Mouse (Mus musculus) midbrain, embryonic 15.5 days (tissue): ENCODE results near the gene 9130023H24Rik. TPM values are rescaled to one million over a fixed set of nuclear protein-coding genes. Genes with fewer than 3 reads are reported as not detected.

Experiments
- ATAC-seq: fragments of 200-750 bp; cut with Nextera tagmentation; replicated peaks from 2 replicates; pipeline ENCODE4 v1.8.0; 2017; ENCODE audit warnings: moderate TSS enrichment
- H3K27ac ChIP-seq: fragments of 300-500 bp; sonication (generic); 2 replicates; pipeline ENCODE4 v1.5.1; 2015; ENCODE audit warnings: mild to moderate bottlenecking, inconsistent platforms
- H3K27me3 ChIP-seq: fragments of 300-500 bp; sonication (generic); replicated peaks from 2 replicates; pipeline ENCODE4 v1.6.1; 2015; ENCODE audit warnings: inconsistent platforms
- H3K36me3 ChIP-seq: fragments of 300-500 bp; sonication (generic); replicated peaks from 2 replicates; pipeline ENCODE4 v1.6.1; 2015; ENCODE audit warnings: inconsistent platforms
- H3K4me1 ChIP-seq: fragments of 300-500 bp; sonication (generic); 2 replicates; pipeline ENCODE4 v1.6.1; 2015; ENCODE audit warnings: inconsistent platforms
- H3K4me2 ChIP-seq: fragments of 300-500 bp; sonication (generic); 2 replicates; pipeline ENCODE4 v1.6.1; 2015; ENCODE audit warnings: inconsistent platforms, mild to moderate bottlenecking, moderate library complexity
- H3K4me3 ChIP-seq: fragments of 300-500 bp; sonication (generic); 2 replicates; pipeline ENCODE4 v1.5.1; 2015; ENCODE audit warnings: mild to moderate bottlenecking, inconsistent platforms
- H3K9ac ChIP-seq: fragments of 300-500 bp; sonication (generic); 2 replicates; pipeline ENCODE4 v1.6.1; 2015; ENCODE audit warnings: mild to moderate bottlenecking, inconsistent platforms
- H3K9me3 ChIP-seq: fragments of 300-500 bp; sonication (generic); 2 replicates; pipeline ENCODE4 v1.6.1; 2016; ENCODE audit warnings: inconsistent platforms
- whole genome bisulfite sequencing: fragments of 180-500 bp; shearing (Covaris S2); methylation state at CpG from one replicate; pipeline ENCODE4 v1.1.7; 2015; ENCODE audit warnings: mixed read lengths; 5-methylcytosine and 5-hydroxymethylcytosine counted together
- polyA plus RNA-seq: library from polyadenylated mRNA; unstranded; fragments of >200 nt; fragmentation: Nextera tagmentation; extraction: Ambion mirVana; gene quantifications from 2 replicates; pipeline ENCODE4 v1.2.1, GENCODE M21; 2015

Gene 9130023H24Rik
- polyA plus RNA-seq, 1 experiment from 2014 or later, result 8.5 TPM

GRCm38 (mm10) chr7:128219952-128220351 is 17.9 kb downstream of the 9130023H24Rik start:
- H3K4me1 ChIP-seq, result no peaks in the 10 kb centered on the region
- no peaks in the 10 kb centered on the region for H3K9me3 ChIP-seq
- H3K27me3 ChIP-seq, result no peaks in the 10 kb centered on the region
- no peak overlapping the region for H3K4me2 ChIP-seq
- 89% methylated on average over 4 of the region's 4 CpGs for WGBS
- H3K9ac ChIP-seq, result no peak overlapping the region
- H3K4me3 ChIP-seq, result no peak overlapping the region
- no peak overlapping the region for H3K27ac ChIP-seq
- no peaks in the 10 kb centered on the region for H3K36me3 ChIP-seq
- no peak for ATAC-seq

GRCm38 (mm10) chr7:128209826-128210225 is 28.0 kb downstream of the 9130023H24Rik start:
- H3K4me1 ChIP-seq, result no peaks in the 10 kb centered on the region
- 75% methylated on average over 3 of the region's 3 CpGs for WGBS
- H3K9me3 ChIP-seq, result no peaks in the 10 kb centered on the region
- no peaks in the 10 kb centered on the region for H3K27me3 ChIP-seq
- H3K36me3 ChIP-seq, result no peaks in the 10 kb centered on the region
- H3K27ac ChIP-seq, result no peak overlapping the region
- H3K4me3 ChIP-seq, result no peak overlapping the region
- no peak overlapping the region for H3K4me2 ChIP-seq
- ATAC-seq, result no peak
- no peak overlapping the region for H3K9ac ChIP-seq

- Histone ChIP-seq H3K36me3 (no peaks in the 10 kb centered on the region), H3K9ac (no peak overlapping the region), H3K27ac (no peak overlapping the region), H3K4me1 (no peaks in the 10 kb centered on the region), H3K27me3 (no peaks in the 10 kb centered on the region), H3K4me3 (no peak overlapping the region), H3K9me3 (no peaks in the 10 kb centered on the region), H3K4me2 (no peak overlapping the region)
- 6% methylated on average over 4 of the region's 4 CpGs for WGBS
- no peak for ATAC-seq
Measured at GRCm38 (mm10) chr7:128208187-128208586, 29.6 kb downstream of the 9130023H24Rik start.

GRCm38 (mm10) chr7:128206152-128206551 is 31.7 kb downstream of the 9130023H24Rik start, which contains the start of gene Cox6a2:
TSS of gene Cox6a2 (minus strand) at chr7:128206387.
- no peak within 1 kb of the TSS for H3K4me3 ChIP-seq
- no peak within 1 kb of the TSS for H3K9ac ChIP-seq
- no peaks in the 10 kb centered on the region for H3K9me3 ChIP-seq
- H3K4me2 ChIP-seq, result no peak within 1 kb of the TSS
- no peaks in the 10 kb centered on the region for H3K27me3 ChIP-seq
- no peaks in the 10 kb centered on the region for H3K4me1 ChIP-seq
- WGBS, result 82% methylated on average over 6 of the region's 6 CpGs
- H3K27ac ChIP-seq, result no peak within 1 kb of the TSS
- ATAC-seq, result no peak
- no peaks in the 10 kb centered on the region for H3K36me3 ChIP-seq

- Histone ChIP-seq H3K27ac (no peak overlapping the region), H3K27me3 (no peaks in the 10 kb centered on the region)
- 90% methylated on average over 18 of the region's 18 CpGs for WGBS
Measured at GRCm38 (mm10) chr7:128205695-128206094, 32.1 kb downstream of the 9130023H24Rik start.

GRCm38 (mm10) chr7:128204179-128204578 is 33.7 kb downstream of the 9130023H24Rik start:
- Histone ChIP-seq H3K36me3 (no peaks in the 10 kb centered on the region), H3K27me3 (no peaks in the 10 kb centered on the region), H3K4me3 (no peak overlapping the region), H3K4me2 (no peak overlapping the region), H3K9ac (no peak overlapping the region), H3K27ac (no peak overlapping the region), H3K4me1 (no peaks in the 10 kb centered on the region), H3K9me3 (no peaks in the 10 kb centered on the region)
- WGBS, result 92% methylated on average over 8 of the region's 8 CpGs
- ATAC-seq, result no peak

More at GRCm38 (mm10) chr7:128205695-128206094, 32.1 kb downstream of the 9130023H24Rik start:
- Histone ChIP-seq H3K4me1 (no peaks in the 10 kb centered on the region), H3K4me3 (no peak overlapping the region), H3K36me3 (no peaks in the 10 kb centered on the region), H3K4me2 (no peak overlapping the region), H3K9ac (no peak overlapping the region), H3K9me3 (no peaks in the 10 kb centered on the region)
- no peak for ATAC-seq

GRCm38 (mm10) chr7:128203071-128203470 is 34.8 kb downstream of the 9130023H24Rik start:
- ATAC-seq, result no peak
- no peaks in the 10 kb centered on the region for H3K9me3 ChIP-seq
- H3K27me3 ChIP-seq, result no peaks in the 10 kb centered on the region
- H3K4me2 ChIP-seq, result no peak overlapping the region
- H3K4me3 ChIP-seq, result no peak overlapping the region
- no peak overlapping the region for H3K27ac ChIP-seq
- 83% methylated on average over 9 of the region's 9 CpGs for WGBS
- no peak overlapping the region for H3K9ac ChIP-seq
- no peaks in the 10 kb centered on the region for H3K4me1 ChIP-seq
- no peaks in the 10 kb centered on the region for H3K36me3 ChIP-seq

GRCm38 (mm10) chr7:128201607-128202006 is 36.2 kb downstream of the 9130023H24Rik start:
- Histone ChIP-seq H3K27ac (no peak overlapping the region), H3K4me2 (no peak overlapping the region), H3K4me3 (no peak overlapping the region), H3K36me3 (no peaks in the 10 kb centered on the region), H3K9me3 (no peaks in the 10 kb centered on the region), H3K4me1 (no peaks in the 10 kb centered on the region), H3K27me3 (no peaks in the 10 kb centered on the region), H3K9ac (no peak overlapping the region)
- 88% methylated on average over 9 of the region's 9 CpGs for WGBS
- no peak for ATAC-seq

Other genes starting within 250 kb of the 9130023H24Rik start
- 6.5 and 7.9 TPM in 2 replicates for gene Pycard, start 244.2 kb downstream of the 9130023H24Rik start, polyA plus RNA-seq
- 0.10 TPM in 1 of 2 replicates, not detected in the other for gene Trim72, start 234.1 kb downstream of the 9130023H24Rik start, polyA plus RNA-seq
- 1.3 and 1.4 TPM in 2 replicates for gene Itgam, start 175.4 kb downstream of the 9130023H24Rik start, polyA plus RNA-seq
- not detected in 2 replicates for gene Gm49368, start 175.3 kb downstream of the 9130023H24Rik start, polyA plus RNA-seq
- 0.04 and 0.08 TPM in 2 replicates for gene Itgax, start 108.5 kb downstream of the 9130023H24Rik start, polyA plus RNA-seq
- not detected in 2 replicates for gene Itgad, start 83.7 kb downstream of the 9130023H24Rik start, polyA plus RNA-seq
- 0.63 TPM in 1 of 2 replicates, not detected in the other for gene Cox6a2, start 31.6 kb downstream of the 9130023H24Rik start, polyA plus RNA-seq
- gene Armc5, start 689 bp downstream of the 9130023H24Rik start, polyA plus RNA-seq, result 14.2 and 16.2 TPM in 2 replicates
- gene Tgfb1i1, start 8.8 kb upstream of the 9130023H24Rik start, polyA plus RNA-seq, result 23.3 and 24.2 TPM in 2 replicates
- 0.12 TPM in 1 of 2 replicates, not detected in the other for gene Slc5a2, start 27.6 kb upstream of the 9130023H24Rik start, polyA plus RNA-seq
- gene BC017158, start 60.1 kb upstream of the 9130023H24Rik start, polyA plus RNA-seq, result 21.6 and 24.6 TPM in 2 replicates
- 43.0 and 50.4 TPM in 2 replicates for gene Rgs10, start 180.7 kb upstream of the 9130023H24Rik start, polyA plus RNA-seq
- gene Tial1, start 223.7 kb upstream of the 9130023H24Rik start, polyA plus RNA-seq, result 25.3 and 32.2 TPM in 2 replicates